Mouse (Mus musculus): ENCODE results near the gene Tbxa2r. TPM values are rescaled to one million over a fixed set of nuclear protein-coding genes. Genes with fewer than 3 reads are reported as not detected.

Tbxa2r gene
- 2.9 and 3.7 TPM in 2 replicates for polyA plus RNA-seq (2014; fragmentation: Nextera tagmentation; extraction: Ambion mirVana)

GRCm38 (mm10) chr10:81328386-81328785 is at the start of gene Tbxa2r:
Gene Tbxa2r, plus strand, starts transcription at chr10:81328731.
- DNase-seq (no peak), ATAC-seq (ENCODE audit: low FRiP score, low TSS enrichment) (no peak)
- Histone ChIP-seq H3K36me3 (ENCODE audit: control insufficient read depth, insufficient read depth, low read length) (peaks cover 47% of the 10 kb centered on the region), H3K4me2 (ENCODE audit: low read length) (no peak within 1 kb of the TSS), H3K9me3 (ENCODE audit: control insufficient read depth, low read length) (no peaks in the 10 kb centered on the region), H3K4me1 (ENCODE audit: control insufficient read depth, insufficient read depth, low read length) (no peaks in the 10 kb centered on the region), H3K27ac (replicated peaks; ENCODE audit: low read depth, low read length) (no peak within 1 kb of the TSS; the same call in 1 of the 2 replicates), H3K27me3 (ENCODE audit: control insufficient read depth, insufficient read depth, low read length) (peaks cover 8% of the 10 kb centered on the region; the same call in 1 of the 2 replicates), H3K4me3 (replicated peaks; ENCODE audit: low read depth, low read length) (no peak within 1 kb of the TSS), H3K9ac (replicated peaks; ENCODE audit: low read length) (no peak within 1 kb of the TSS; the same call in 1 of the 2 replicates)
- 18% methylated on average over 10 of the region's 10 CpGs for whole genome bisulfite sequencing

DNA sequence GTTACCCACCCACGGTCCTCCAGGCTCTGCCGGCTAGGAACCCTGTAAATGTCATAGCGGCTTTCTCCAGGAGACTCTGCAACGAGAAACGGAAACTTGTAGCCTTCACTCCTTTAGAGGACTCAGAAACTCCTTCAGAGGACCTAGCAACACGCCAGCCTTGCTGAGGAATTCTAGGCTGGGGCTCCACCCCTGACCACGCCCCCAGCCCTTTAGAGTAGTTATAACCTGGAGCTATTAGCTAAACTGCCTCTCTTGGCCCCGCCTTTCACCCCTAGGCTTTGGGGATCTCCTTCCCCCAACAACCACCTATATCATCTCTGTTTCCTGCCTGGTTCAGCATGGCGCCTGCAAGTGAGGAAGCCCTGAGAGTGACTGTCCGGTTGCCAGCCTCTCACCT is 49.0 kb upstream of the Tbxa2r start:
- no peaks in the 10 kb centered on the region for H3K36me3 ChIP-seq (ENCODE audit: control insufficient read depth, insufficient read depth, low read length)
- no peak overlapping the region for H3K4me2 ChIP-seq (ENCODE audit: low read length)
- H3K4me1 ChIP-seq (ENCODE audit: control insufficient read depth, insufficient read depth, low read length), result no peaks in the 10 kb centered on the region
- no peak for DNase-seq
- H3K27me3 ChIP-seq (ENCODE audit: control insufficient read depth, insufficient read depth, low read length), result no peaks in the 10 kb centered on the region
- H3K4me3 ChIP-seq (replicated peaks; ENCODE audit: low read depth, low read length), result no peak overlapping the region
- WGBS, result 57% methylated on average over 10 of the region's 10 CpGs
- no peak for ATAC-seq (ENCODE audit: low FRiP score, low TSS enrichment)
- H3K9me3 ChIP-seq (ENCODE audit: control insufficient read depth, low read length), result no peaks in the 10 kb centered on the region
- H3K27ac ChIP-seq (replicated peaks; ENCODE audit: low read depth, low read length), result no peak overlapping the region
- no peak overlapping the region for H3K9ac ChIP-seq (replicated peaks; ENCODE audit: low read length)

DNA sequence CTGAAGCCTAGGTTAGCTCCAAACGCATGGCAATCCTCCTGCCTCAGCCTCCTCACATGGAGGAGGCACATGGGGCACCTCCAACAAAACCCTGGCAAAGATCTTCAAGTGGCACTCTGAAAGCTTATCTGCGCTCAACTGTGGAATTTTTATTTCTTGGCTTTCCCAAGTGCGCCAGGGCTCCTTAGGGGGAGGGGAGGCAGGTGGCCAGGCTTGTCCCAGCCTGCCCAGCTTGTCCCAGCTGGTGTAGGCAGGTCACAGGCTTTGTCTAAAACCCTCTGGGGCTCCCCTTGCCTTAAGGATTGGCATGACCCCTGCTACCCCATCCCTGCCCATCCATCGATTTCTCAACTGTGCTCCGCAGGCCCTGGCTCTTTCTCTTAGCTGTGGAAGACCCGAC is 44.3 kb upstream of the Tbxa2r start:
- no peak overlapping the region for H3K9ac ChIP-seq (replicated peaks; ENCODE audit: low read length)
- ATAC-seq (ENCODE audit: low FRiP score, low TSS enrichment) (no peak), DNase-seq (no peak)
- H3K4me3 ChIP-seq (replicated peaks; ENCODE audit: low read depth, low read length), result no peak overlapping the region
- H3K4me2 ChIP-seq (ENCODE audit: low read length), result no peak overlapping the region
- H3K27me3 ChIP-seq (ENCODE audit: control insufficient read depth, insufficient read depth, low read length), result peaks cover 9% of the 10 kb centered on the region; the same call in 1 of the 2 replicates
- no peak overlapping the region for H3K27ac ChIP-seq (replicated peaks; ENCODE audit: low read depth, low read length)
- H3K9me3 ChIP-seq (ENCODE audit: control insufficient read depth, low read length), result no peaks in the 10 kb centered on the region
- H3K36me3 ChIP-seq (ENCODE audit: control insufficient read depth, insufficient read depth, low read length), result no peaks in the 10 kb centered on the region
- H3K4me1 ChIP-seq (ENCODE audit: control insufficient read depth, insufficient read depth, low read length), result 0 out of 2 replicates have a peak, but pooled peaks cover 7% of the 10 kb centered on the region
- 52% methylated on average over 6 of the region's 6 CpGs for WGBS

GRCm38 (mm10) chr10:81284719-81285118 is 43.8 kb upstream of the Tbxa2r start:
- Histone ChIP-seq H3K36me3 (ENCODE audit: control insufficient read depth, insufficient read depth, low read length) (no peaks in the 10 kb centered on the region), H3K9me3 (ENCODE audit: control insufficient read depth, low read length) (no peaks in the 10 kb centered on the region), H3K9ac (replicated peaks; ENCODE audit: low read length) (no peak overlapping the region), H3K4me1 (ENCODE audit: control insufficient read depth, insufficient read depth, low read length) (0 out of 2 replicates have a peak, but pooled peaks cover 7% of the 10 kb centered on the region), H3K4me2 (ENCODE audit: low read length) (peak overlapping the region; percentile 81; the same call in 1 of the 2 replicates), H3K27me3 (ENCODE audit: control insufficient read depth, insufficient read depth, low read length) (peaks cover 13% of the 10 kb centered on the region; the same call in 1 of the 2 replicates), H3K4me3 (replicated peaks; ENCODE audit: low read depth, low read length) (peak overlapping the region; percentile 42; the same call in 1 of the 2 replicates), H3K27ac (replicated peaks; ENCODE audit: low read depth, low read length) (no peak overlapping the region)
- 17% methylated on average over 17 of the region's 17 CpGs for WGBS
- ATAC-seq (ENCODE audit: low FRiP score, low TSS enrichment) (no peak), DNase-seq (no peak)

GRCm38 (mm10) chr10:81285694-81286450 is 42.7 kb upstream of the Tbxa2r start:
- Histone ChIP-seq H3K9ac (replicated peaks; ENCODE audit: low read length) (peak overlapping the region; percentile 68), H3K27ac (replicated peaks; ENCODE audit: low read depth, low read length) (no peak overlapping the region), H3K4me2 (ENCODE audit: low read length) (peak overlapping the region; percentile 81), H3K9me3 (ENCODE audit: control insufficient read depth, low read length) (no peaks in the 10 kb centered on the region), H3K4me1 (ENCODE audit: control insufficient read depth, insufficient read depth, low read length) (0 out of 2 replicates have a peak, but pooled peaks cover 12% of the 10 kb centered on the region), H3K4me3 (replicated peaks; ENCODE audit: low read depth, low read length) (peak overlapping the region; percentile 42), H3K36me3 (ENCODE audit: control insufficient read depth, insufficient read depth, low read length) (no peaks in the 10 kb centered on the region), H3K27me3 (ENCODE audit: control insufficient read depth, insufficient read depth, low read length) (peaks cover 25% of the 10 kb centered on the region)
- 3% methylated on average over 54 of the region's 54 CpGs for WGBS
- ATAC-seq (ENCODE audit: low FRiP score, low TSS enrichment) (peak; percentile 83), DNase-seq (peak; percentile 96)

DNA sequence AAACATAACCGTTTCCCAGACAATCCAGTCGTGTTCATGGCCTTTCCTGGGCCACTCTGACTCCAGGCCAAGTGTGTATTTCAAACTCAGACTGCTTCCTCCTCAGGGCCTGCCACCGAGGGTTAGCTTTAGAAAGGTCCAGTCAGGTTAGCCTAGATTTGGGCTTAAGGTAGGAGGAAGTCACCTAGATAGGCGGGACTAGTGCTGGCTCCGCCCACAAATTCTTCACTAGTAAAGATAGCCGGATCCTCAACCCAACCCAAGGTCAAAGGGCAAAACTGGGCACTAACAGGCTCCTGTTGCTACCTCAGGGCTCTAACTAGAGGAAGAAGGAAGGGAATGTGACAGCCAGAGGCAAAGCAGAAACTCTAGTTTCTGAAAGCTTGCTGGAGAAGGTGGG is 41.9 kb upstream of the Tbxa2r start:
- Histone ChIP-seq H3K27ac (replicated peaks; ENCODE audit: low read depth, low read length) (no peak overlapping the region), H3K27me3 (ENCODE audit: control insufficient read depth, insufficient read depth, low read length) (peaks cover 31% of the 10 kb centered on the region), H3K9ac (replicated peaks; ENCODE audit: low read length) (no peak overlapping the region), H3K9me3 (ENCODE audit: control insufficient read depth, low read length) (no peaks in the 10 kb centered on the region), H3K4me3 (replicated peaks; ENCODE audit: low read depth, low read length) (no peak overlapping the region), H3K36me3 (ENCODE audit: control insufficient read depth, insufficient read depth, low read length) (no peaks in the 10 kb centered on the region), H3K4me2 (ENCODE audit: low read length) (no peak overlapping the region), H3K4me1 (ENCODE audit: control insufficient read depth, insufficient read depth, low read length) (0 out of 2 replicates have a peak, but pooled peaks cover 12% of the 10 kb centered on the region)
- DNase-seq, result no peak
- no peak for ATAC-seq (ENCODE audit: low FRiP score, low TSS enrichment)
- WGBS, result 52% methylated on average over 6 of the region's 6 CpGs

GRCm38 (mm10) chr10:81287513-81288157 is 40.9 kb upstream of the Tbxa2r start:
- DNase-seq (no peak), ATAC-seq (ENCODE audit: low FRiP score, low TSS enrichment) (no peak)
- Histone ChIP-seq H3K4me2 (ENCODE audit: low read length) (no peak overlapping the region), H3K9ac (replicated peaks; ENCODE audit: low read length) (no peak overlapping the region), H3K9me3 (ENCODE audit: control insufficient read depth, low read length) (no peaks in the 10 kb centered on the region), H3K36me3 (ENCODE audit: control insufficient read depth, insufficient read depth, low read length) (no peaks in the 10 kb centered on the region), H3K4me3 (replicated peaks; ENCODE audit: low read depth, low read length) (no peak overlapping the region), H3K4me1 (ENCODE audit: control insufficient read depth, insufficient read depth, low read length) (0 out of 2 replicates have a peak, but pooled peaks cover 12% of the 10 kb centered on the region), H3K27ac (replicated peaks; ENCODE audit: low read depth, low read length) (no peak overlapping the region), H3K27me3 (ENCODE audit: control insufficient read depth, insufficient read depth, low read length) (peaks cover 31% of the 10 kb centered on the region)
- 60% methylated on average over 8 of the region's 8 CpGs for WGBS

DNA sequence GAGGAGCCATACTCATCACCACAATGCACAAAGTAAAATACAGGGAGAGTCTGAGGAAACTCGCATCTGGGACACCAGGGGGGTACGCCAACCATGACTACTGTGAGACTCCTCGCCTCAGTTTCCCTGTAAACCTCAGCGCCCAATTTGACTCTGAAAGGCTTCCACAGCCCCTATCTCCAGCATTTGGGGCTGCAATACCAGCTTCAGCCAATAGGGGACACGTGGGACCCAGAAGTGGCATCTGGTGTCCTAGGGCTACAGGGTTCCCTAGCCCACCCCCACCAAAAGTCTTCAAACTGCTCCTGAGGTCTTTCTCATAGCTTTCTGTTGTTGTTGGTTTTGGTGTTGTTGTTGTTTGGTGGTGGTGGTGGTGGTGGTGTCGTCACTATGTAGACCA is 39.9 kb upstream of the Tbxa2r start:
- WGBS, result 34% methylated on average over 6 of the region's 6 CpGs
- peak; percentile 46 for DNase-seq
- H3K4me1 ChIP-seq (ENCODE audit: control insufficient read depth, insufficient read depth, low read length), result 0 out of 2 replicates have a peak, but pooled peaks cover 12% of the 10 kb centered on the region
- peaks cover 31% of the 10 kb centered on the region for H3K27me3 ChIP-seq (ENCODE audit: control insufficient read depth, insufficient read depth, low read length)
- ATAC-seq (ENCODE audit: low FRiP score, low TSS enrichment), result no peak
- no peaks in the 10 kb centered on the region for H3K36me3 ChIP-seq (ENCODE audit: control insufficient read depth, insufficient read depth, low read length)
- no peak overlapping the region for H3K4me3 ChIP-seq (replicated peaks; ENCODE audit: low read depth, low read length)
- no peak overlapping the region for H3K4me2 ChIP-seq (ENCODE audit: low read length)
- no peak overlapping the region for H3K27ac ChIP-seq (replicated peaks; ENCODE audit: low read depth, low read length)
- H3K9ac ChIP-seq (replicated peaks; ENCODE audit: low read length), result no peak overlapping the region
- no peaks in the 10 kb centered on the region for H3K9me3 ChIP-seq (ENCODE audit: control insufficient read depth, low read length)

Data from midbrain, embryonic 14.5 days (tissue).